Mouse (Mus musculus): ENCODE measurements around the gene Olfr790. TPM values are rescaled to one million over a fixed set of nuclear protein-coding genes. Genes with fewer than 3 reads are reported as not detected.

Olfr790 gene
- total RNA-seq (2021), result not detected
- long read RNA-seq, experiment 1, result 0 reads
- long read RNA-seq, experiment 2, result 0 reads

DNA sequence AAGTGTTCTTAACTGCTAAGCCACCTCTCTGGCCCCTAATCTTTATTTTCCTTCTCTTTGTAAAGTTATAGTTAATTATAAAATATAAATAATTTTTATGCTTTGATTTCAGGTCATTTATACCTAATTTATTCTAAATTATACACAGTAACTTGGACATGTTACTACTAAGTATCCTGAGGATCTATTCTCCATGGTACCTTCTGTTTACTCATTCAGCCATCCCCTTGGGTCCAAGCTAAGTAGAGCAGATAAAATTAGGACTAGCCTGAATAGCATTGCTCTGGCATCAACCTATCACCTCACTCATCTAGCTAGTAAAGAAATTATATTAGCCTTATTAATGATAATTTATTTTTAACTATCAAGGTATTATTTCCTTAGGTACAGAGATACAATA, at the start of gene Olfr790:
TSS of gene Olfr790 (plus strand) at position 301 of the 400 bp plus-strand sequence.
- no peak for TF ChIP-seq CTCF (IDR thresholded peaks at IDR 0.05)
- Histone ChIP-seq H3K4me3 (no peak within 1 kb of the TSS), H3K27ac (no peak within 1 kb of the TSS)
- no peak for DNase-seq
- intact Hi-C loops (cut with DNase I), result no loop called here

DNA sequence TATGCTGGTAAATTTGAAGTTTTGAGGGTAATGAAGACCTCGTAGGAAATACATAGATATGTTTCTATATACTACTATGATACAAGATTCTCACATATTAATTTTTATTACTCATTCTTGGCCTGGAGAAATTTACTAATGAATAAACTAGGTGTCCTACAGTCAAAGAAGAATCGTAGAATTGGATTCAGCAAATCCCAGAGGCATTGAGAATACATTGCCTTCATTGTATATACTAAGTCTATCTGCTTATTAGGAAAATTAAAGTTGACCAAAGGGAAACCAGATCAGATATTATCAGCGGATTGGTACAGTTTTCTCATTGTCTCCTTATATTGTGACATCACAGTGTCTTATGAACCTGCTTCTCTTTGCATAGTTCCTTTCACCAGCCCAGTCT, 36.7 kb upstream of the Olfr790 start, which contains the start of gene Olfr787:
TSS of gene Olfr787 (plus strand) at position 301 of the 400 bp plus-strand sequence.
- intact Hi-C loops (cut with DNase I), result no loop called here
- no peak for DNase-seq
- no peak within 1 kb of the TSS for H3K27ac ChIP-seq
- TF ChIP-seq CTCF (IDR thresholded peaks at IDR 0.05), result no peak
- H3K4me3 ChIP-seq, result no peak within 1 kb of the TSS

DNA sequence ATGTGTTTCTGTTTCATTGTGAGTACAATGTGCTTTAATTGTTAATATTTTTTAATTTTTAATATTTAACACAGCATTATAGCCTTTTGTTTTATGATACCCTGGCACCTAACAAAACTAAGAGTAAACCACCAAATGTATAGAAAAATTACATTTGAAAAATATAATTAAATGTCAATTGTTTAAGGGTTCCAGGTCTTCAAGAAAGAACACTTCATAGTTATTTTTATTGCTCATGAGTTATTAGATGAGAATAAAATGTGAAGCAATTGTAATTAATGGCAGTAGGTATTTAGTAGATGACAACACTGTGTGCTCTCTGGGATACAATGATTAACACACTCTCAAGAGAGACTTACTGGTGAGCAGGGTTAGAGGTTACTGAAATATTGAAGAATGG, 27.6 kb upstream of the Olfr790 start, which contains the start of gene Olfr788:
TSS of gene Olfr788 (plus strand) at position 301 of the 400 bp plus-strand sequence.
- no peak for TF ChIP-seq CTCF (IDR thresholded peaks at IDR 0.05)
- no peak within 1 kb of the TSS for H3K27ac ChIP-seq
- no peak for DNase-seq
- intact Hi-C loops (cut with DNase I), result no loop called here
- H3K4me3 ChIP-seq, result no peak within 1 kb of the TSS

DNA sequence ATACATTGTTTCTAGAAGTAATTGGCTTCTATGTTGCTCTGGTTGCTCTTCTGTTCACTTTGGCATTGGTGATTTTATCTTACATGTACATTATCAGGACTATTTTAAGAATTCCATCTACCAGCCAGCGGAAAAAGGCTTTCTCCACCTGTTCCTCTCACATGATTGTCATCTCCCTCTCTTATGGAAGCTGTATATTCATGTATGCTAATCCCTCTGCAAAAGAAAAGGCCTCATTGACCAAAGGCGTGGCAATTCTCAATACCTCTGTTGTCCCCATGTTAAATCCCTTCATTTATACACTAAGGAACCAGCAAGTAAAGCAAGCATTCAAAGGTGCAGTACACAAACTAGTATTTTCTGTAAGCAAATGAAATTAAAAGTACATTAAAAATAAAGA, 25.0 kb upstream of the Olfr790 start:
- intact Hi-C loops (cut with DNase I), result no loop called here
- no peak for TF ChIP-seq CTCF (IDR thresholded peaks at IDR 0.05)

DNA sequence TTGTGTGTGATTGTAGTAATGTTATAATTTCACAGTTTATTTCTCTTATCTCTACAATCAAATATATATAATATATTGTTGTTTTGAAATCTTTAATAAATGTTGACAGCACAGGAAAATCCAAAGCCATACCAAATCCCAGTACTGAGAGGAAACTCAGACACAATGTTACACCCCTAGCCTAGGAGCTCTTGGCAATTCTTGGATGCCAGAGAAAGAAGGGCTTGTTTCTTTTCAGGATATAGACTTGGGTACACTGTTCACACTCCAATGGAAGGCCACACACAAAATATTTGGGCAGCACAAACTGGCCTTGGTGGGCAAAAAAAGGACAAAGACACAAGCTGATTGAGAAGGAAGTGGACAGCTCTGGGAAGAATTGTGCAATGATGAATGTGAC, 24.6 kb upstream of the Olfr790 start:
- intact Hi-C loops (cut with DNase I), result no loop called here
- H3K27ac ChIP-seq, result no peak overlapping the region
- TF ChIP-seq CTCF (IDR thresholded peaks at IDR 0.05), result no peak
- no peak for DNase-seq
- no peak overlapping the region for H3K4me3 ChIP-seq

More for the DNA sequence above, 25.0 kb upstream of the Olfr790 start:
- Histone ChIP-seq H3K27ac (no peak overlapping the region), H3K4me3 (no peak overlapping the region)
- DNase-seq, result no peak

DNA sequence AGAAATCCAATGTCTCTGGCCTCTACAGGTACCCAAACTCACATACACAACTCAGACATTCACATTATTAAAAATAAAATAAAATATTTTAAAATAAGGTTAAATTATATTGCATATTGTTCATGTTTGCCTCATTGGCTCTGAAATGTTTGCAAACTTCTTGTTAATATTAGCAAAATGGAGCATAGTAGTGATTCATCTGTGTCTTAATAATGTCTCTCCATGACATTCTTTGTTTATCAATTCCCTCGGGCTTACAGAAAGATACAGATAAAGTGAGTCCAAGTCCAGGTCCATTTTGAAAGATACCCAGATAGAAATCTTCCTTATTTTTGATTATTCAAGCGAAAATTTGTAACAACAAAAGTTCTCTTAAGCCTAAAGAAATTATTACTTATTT, 13.8 kb upstream of the Olfr790 start, which contains the start of gene Olfr789:
TSS of gene Olfr789 (plus strand) at position 301 of the 400 bp plus-strand sequence.
- intact Hi-C loops (cut with DNase I), result no loop called here
- DNase-seq, result no peak
- no peak for TF ChIP-seq CTCF (IDR thresholded peaks at IDR 0.05)

DNA sequence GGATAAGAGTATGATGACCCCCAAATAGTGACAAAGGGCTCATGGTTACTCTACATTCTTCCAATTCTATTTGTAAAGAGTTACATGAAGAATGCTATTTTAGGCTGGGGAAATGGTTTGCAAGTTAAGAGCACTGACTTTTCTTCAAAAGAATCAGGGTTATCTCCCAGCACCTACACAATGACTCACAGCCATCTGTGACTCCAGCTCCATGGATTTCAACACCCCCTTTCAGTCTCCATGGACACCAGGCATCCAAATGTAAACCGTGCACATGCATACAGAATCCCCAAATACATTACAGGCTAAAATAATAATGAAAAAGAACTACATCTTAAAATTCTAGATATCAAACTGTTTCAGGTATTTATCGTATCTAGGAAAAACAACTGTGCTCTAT, 8.2 kb upstream of the Olfr790 start:
- TF ChIP-seq CTCF (IDR thresholded peaks at IDR 0.05), result no peak
- intact Hi-C loops (cut with DNase I), result no loop called here
- Histone ChIP-seq H3K4me3 (no peak overlapping the region), H3K27ac (no peak overlapping the region)
- DNase-seq, result no peak

More for the DNA sequence above, 13.8 kb upstream of the Olfr790 start, which contains the start of gene Olfr789:
- Histone ChIP-seq H3K27ac (no peak within 1 kb of the TSS), H3K4me3 (no peak within 1 kb of the TSS)

DNA sequence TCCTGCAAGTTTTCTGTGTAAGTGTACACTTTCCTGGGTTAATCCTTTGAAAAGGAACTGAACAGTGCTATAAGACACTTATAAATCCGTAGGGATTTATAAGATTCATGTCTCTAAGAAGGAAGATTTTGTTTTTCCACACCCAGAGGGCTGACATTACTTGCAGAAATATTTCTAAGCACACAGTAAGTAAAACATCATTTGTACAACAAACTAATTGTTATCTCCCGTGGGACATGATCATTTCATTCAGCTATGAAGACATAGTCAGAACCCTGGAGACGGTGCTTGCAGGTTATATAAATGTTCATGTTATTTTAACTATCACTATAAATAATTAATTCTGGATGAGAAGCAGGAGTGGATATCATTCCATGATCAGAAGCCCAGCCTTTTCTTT, 23.2 kb downstream of the Olfr790 start, which contains the start of gene Olfr791:
TSS of gene Olfr791 (plus strand) at position 301 of the 400 bp plus-strand sequence.
- H3K27ac ChIP-seq, result no peak within 1 kb of the TSS
- no peak for DNase-seq
- no peak for TF ChIP-seq CTCF (IDR thresholded peaks at IDR 0.05)
- H3K4me3 ChIP-seq, result no peak within 1 kb of the TSS
- intact Hi-C loops (cut with DNase I), result no loop called here

DNA sequence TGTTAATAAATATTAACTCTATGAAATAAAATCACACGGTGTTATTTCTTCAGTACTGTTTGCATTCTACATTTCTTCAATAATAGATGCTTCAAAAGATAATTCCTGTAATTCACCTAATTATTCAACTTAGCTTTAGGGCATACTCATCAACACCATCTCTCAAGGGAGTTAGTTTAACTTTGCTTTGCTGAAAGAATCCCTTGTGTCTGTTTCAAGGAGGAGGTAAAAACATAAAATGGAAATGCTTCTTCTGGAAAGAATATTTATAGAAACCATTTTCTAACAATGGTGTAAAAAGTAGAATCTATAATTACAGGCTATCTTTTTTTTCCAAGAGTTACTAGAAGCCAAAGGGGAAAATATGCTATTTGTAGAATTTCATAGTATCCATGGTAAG, 40.6 kb downstream of the Olfr790 start, which contains the start of gene Olfr792:
TSS of gene Olfr792 (plus strand) at position 301 of the 400 bp plus-strand sequence.
- H3K27ac ChIP-seq, result no peak within 1 kb of the TSS
- no peak for TF ChIP-seq CTCF (IDR thresholded peaks at IDR 0.05)
- no peak for DNase-seq
- H3K4me3 ChIP-seq, result no peak within 1 kb of the TSS
- intact Hi-C loops (cut with DNase I), result no loop called here

DNA sequence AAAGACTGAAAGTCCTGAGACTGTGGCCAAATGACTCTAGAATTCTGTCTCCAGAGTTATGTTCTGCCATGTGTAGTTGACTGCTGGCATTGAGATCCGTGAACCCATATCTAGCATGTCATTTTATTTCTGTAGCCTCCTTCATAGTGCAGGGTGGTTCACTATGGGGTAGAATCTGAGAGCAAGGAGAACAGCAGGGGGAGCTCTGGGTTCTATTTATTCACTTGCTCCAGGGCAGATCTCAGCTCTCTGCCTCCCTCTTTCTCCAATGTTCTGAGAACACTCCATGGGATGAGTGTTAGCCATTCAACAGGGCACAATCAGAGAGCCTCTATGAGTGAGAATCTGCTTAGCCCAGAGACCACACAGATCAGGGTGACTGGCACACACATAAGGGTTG, 51.1 kb downstream of the Olfr790 start:
- TF ChIP-seq CTCF (IDR thresholded peaks at IDR 0.05), result peak; percentile 3; the same call in 1 of the 2 replicates
- H3K27ac ChIP-seq, result no peak overlapping the region
- DNase-seq, result no peak
- intact Hi-C loops (cut with DNase I), result no loop called here
- no peak overlapping the region for H3K4me3 ChIP-seq

Other genes starting within 250 kb of the Olfr790 start
- gene Olfr776, start 239.4 kb upstream of the Olfr790 start, total RNA-seq (2021), result not detected
- not detected for gene Olfr777, start 227.0 kb upstream of the Olfr790 start, total RNA-seq (2021)
- not detected for gene Olfr780, start 180.4 kb upstream of the Olfr790 start, total RNA-seq (2021)
- not detected for gene Olfr781, start 169.6 kb upstream of the Olfr790 start, total RNA-seq (2021)
- not detected for gene Olfr782, start 149.6 kb upstream of the Olfr790 start, total RNA-seq (2021)
- gene Olfr784, start 114.4 kb upstream of the Olfr790 start, total RNA-seq (2021), result not detected
- not detected for gene Olfr785, start 93.1 kb upstream of the Olfr790 start, total RNA-seq (2021)
- not detected for gene Olfr786, start 71.2 kb upstream of the Olfr790 start, total RNA-seq (2021)
- gene Olfr787, start 36.6 kb upstream of the Olfr790 start, total RNA-seq (2021), result not detected
- not detected for gene Olfr788, start 27.5 kb upstream of the Olfr790 start, total RNA-seq (2021)
- gene Olfr789, start 13.7 kb upstream of the Olfr790 start, total RNA-seq (2021), result not detected
- gene Olfr791, start 23.3 kb downstream of the Olfr790 start, total RNA-seq (2021), result not detected
- not detected for gene Olfr792, start 40.7 kb downstream of the Olfr790 start, total RNA-seq (2021)
- gene Olfr794, start 69.2 kb downstream of the Olfr790 start, total RNA-seq (2021), result not detected
- not detected for gene Olfr796, start 114.1 kb downstream of the Olfr790 start, total RNA-seq (2021)
- not detected for gene Olfr798, start 129.4 kb downstream of the Olfr790 start, total RNA-seq (2021)
- not detected for gene Olfr799, start 139.0 kb downstream of the Olfr790 start, total RNA-seq (2021)
- gene Olfr800, start 159.2 kb downstream of the Olfr790 start, total RNA-seq (2021), result not detected
- not detected for gene Olfr801, start 175.4 kb downstream of the Olfr790 start, total RNA-seq (2021)
- not detected for gene Olfr802, start 189.7 kb downstream of the Olfr790 start, total RNA-seq (2021)
- not detected for gene Olfr803, start 195.8 kb downstream of the Olfr790 start, total RNA-seq (2021)
- not detected for gene Olfr804, start 204.7 kb downstream of the Olfr790 start, total RNA-seq (2021)
- not detected for gene Olfr805, start 230.9 kb downstream of the Olfr790 start, total RNA-seq (2021)
- not detected for gene Olfr806, start 243.4 kb downstream of the Olfr790 start, total RNA-seq (2021)